Mouse (Mus musculus) stomach, embryonic 15.5 days (tissue): ENCODE measurements around the gene Gp2. TPM values are rescaled to one million over a fixed set of nuclear protein-coding genes. Genes with fewer than 3 reads are reported as not detected.

Experiments
- ATAC-seq: fragments of 200-750 bp; cut with Nextera tagmentation; 2 replicates; pipeline ENCODE4 v1.8.0; 2017; ENCODE audit warnings: low read depth, moderate number of reproducible peaks, moderate TSS enrichment; ENCODE audit not compliant: insufficient read depth, low FRiP score
- H3K27ac ChIP-seq: fragments of 300-500 bp; sonication (generic); 2 replicates; pipeline ENCODE4 v1.5.1; 2015; ENCODE audit warnings: mild to moderate bottlenecking, inconsistent platforms
- H3K27me3 ChIP-seq: fragments of 300-500 bp; sonication (generic); replicated peaks from 2 replicates; pipeline ENCODE4 v1.6.1; 2015; ENCODE audit warnings: inconsistent platforms
- H3K36me3 ChIP-seq: fragments of 300-500 bp; sonication (generic); 2 replicates; pipeline ENCODE4 v1.6.1; 2015; ENCODE audit warnings: inconsistent platforms
- H3K4me1 ChIP-seq: fragments of 300-500 bp; sonication (generic); 2 replicates; pipeline ENCODE4 v1.6.1; 2015; ENCODE audit warnings: inconsistent platforms
- H3K4me2 ChIP-seq: fragments of 300-500 bp; sonication (generic); 2 replicates; pipeline ENCODE4 v1.6.1; 2015; ENCODE audit warnings: mild to moderate bottlenecking, inconsistent platforms
- H3K4me3 ChIP-seq: fragments of 300-500 bp; sonication (generic); replicated peaks from 2 replicates; pipeline ENCODE4 v1.5.1; 2015; ENCODE audit warnings: inconsistent platforms
- H3K9ac ChIP-seq: fragments of 300-500 bp; sonication (generic); 2 replicates; pipeline ENCODE4 v1.6.1; 2015; ENCODE audit warnings: inconsistent platforms
- H3K9me3 ChIP-seq: fragments of 300-500 bp; sonication (generic); 2 replicates; pipeline ENCODE4 v1.6.1; 2016; ENCODE audit warnings: inconsistent platforms
- WGBS: fragments of 180-500 bp; shearing (Covaris S2); methylation state at CpG from one replicate; pipeline ENCODE4 v1.1.7; 2015; 5-methylcytosine and 5-hydroxymethylcytosine counted together
- polyA plus RNA-seq: library from polyadenylated mRNA; unstranded; fragments of >200 nt; fragmentation: Nextera tagmentation; extraction: Ambion mirVana; gene quantifications from 2 replicates; pipeline ENCODE4 v1.2.1, GENCODE M21; 2015

Gene Gp2
- polyA plus RNA-seq, 1 experiment from 2014 or later = 0.74 TPM

- no peaks in the 10 kb centered on the region for H3K4me1 ChIP-seq
- no peak overlapping the region for H3K4me2 ChIP-seq
- H3K9me3 ChIP-seq = no peaks in the 10 kb centered on the region
- H3K27ac ChIP-seq = no peak overlapping the region
- no peak overlapping the region for H3K4me3 ChIP-seq
- no peaks in the 10 kb centered on the region for H3K36me3 ChIP-seq
- WGBS = 55% methylated on average over 13 of the region's 13 CpGs
- no peaks in the 10 kb centered on the region for H3K27me3 ChIP-seq
- no peak overlapping the region for H3K9ac ChIP-seq
- no peak for ATAC-seq
Observed at GRCm38 (mm10) chr7:119394050-119394732, 64.9 kb downstream of the Gp2 start.

Other genes with a start within 250 kb of the Gp2 start
- gene Umod, start 20.0 kb upstream of the Gp2 start, polyA plus RNA-seq = not detected in 2 replicates
- 0.15 TPM in 1 of 2 replicates, not detected in the other for gene Acsm5, start 60.2 kb upstream of the Gp2 start, polyA plus RNA-seq
- not detected in 2 replicates for gene Pdilt, start 64.2 kb upstream of the Gp2 start, polyA plus RNA-seq
- not detected in 2 replicates for gene Acsm2, start 95.1 kb upstream of the Gp2 start, polyA plus RNA-seq
- 0.42 TPM in 1 of 2 replicates, not detected in the other for gene Acsm1, start 147.7 kb upstream of the Gp2 start, polyA plus RNA-seq
- not detected in 2 replicates for gene Acsm4, start 230.7 kb upstream of the Gp2 start, polyA plus RNA-seq